Comparison of ENCODE assay signal across 8 mouse cellular contexts in genomic region chr7:141475805-141476158, GRCm38 (mm10). TPM values are rescaled to one million over a fixed set of nuclear protein-coding genes. Genes with fewer than 3 reads are reported as not detected.
DNase-seq lines count a peak whose midpoint lies in the region; ATAC-seq lines count a peak whose summit lies in the region.

No protein-coding gene starts in this region.

- H3K4me1 ChIP-seq in brown adipose tissue, adult 24 weeks (ENCODE audit: control insufficient read depth, insufficient read depth, insufficient read length, low read length): peaks cover 12% of the 10 kb centered on the region; the same call in 1 of the 2 replicates
- peaks cover 26% of the 10 kb centered on the region for H3K4me1 ChIP-seq in hindbrain, embryonic 16.5 days (ENCODE audit: control insufficient read depth, insufficient read depth, low read depth, low read length)
- H3K4me1 ChIP-seq in midbrain, embryonic 15.5 days: peaks cover 26% of the 10 kb centered on the region

- H3K4me3 ChIP-seq in brown adipose tissue, adult 24 weeks (ENCODE audit: insufficient read depth, low read depth, low read length): peak overlapping the region; percentile 92
- H3K4me3 ChIP-seq in hindbrain, embryonic 16.5 days (ENCODE audit: low read length): peak overlapping the region; percentile 66
- peak overlapping the region; percentile 78 for H3K4me3 ChIP-seq in midbrain, embryonic 15.5 days

- peak overlapping the region; percentile 94 for H3K9ac ChIP-seq in hindbrain, embryonic 16.5 days (ENCODE audit: low read depth, low read length)
- H3K9ac ChIP-seq in midbrain, embryonic 15.5 days: peak overlapping the region; percentile 76; the same call in 1 of the 2 replicates

- peaks cover 5% of the 10 kb centered on the region; the same call in 1 of the 2 replicates for H3K27me3 ChIP-seq in hindbrain, embryonic 16.5 days (replicated peaks; ENCODE audit: control insufficient read depth, insufficient read depth, low read length)
- H3K27me3 ChIP-seq in midbrain, embryonic 15.5 days (replicated peaks): peaks cover 12% of the 10 kb centered on the region

- peak overlapping the region; percentile 95 for H3K4me2 ChIP-seq in hindbrain, embryonic 16.5 days (ENCODE audit: low read length)
- H3K4me2 ChIP-seq in midbrain, embryonic 15.5 days: peak overlapping the region; percentile 81

- no peak for ATAC-seq in hindbrain, embryonic 16.5 days
- ATAC-seq in midbrain, embryonic 15.5 days (replicated peaks): no peak
- ATAC-seq in activated CD4-positive, CD25-positive, alpha-beta regulatory T cell, adult 4 months: no peak

- no peaks in the 10 kb centered on the region for H3K9me3 ChIP-seq in hindbrain, embryonic 16.5 days (ENCODE audit: control insufficient read depth, low read length)
- H3K9me3 ChIP-seq in midbrain, embryonic 15.5 days: no peaks in the 10 kb centered on the region

- DNase-seq in kidney, postnatal 10 days: peak; percentile 56
- no peak for DNase-seq in kidney, postnatal 14 days
- DNase-seq in layer of hippocampus, postnatal 14 days (ENCODE audit: low spot score in 2 of 2): no peak
- DNase-seq in adrenal gland, postnatal 36 days: no peak

- 3% methylated on average over 12 of the region's 12 CpGs for WGBS in hindbrain, embryonic 16.5 days
- 1% methylated on average over 12 of the region's 12 CpGs for WGBS in midbrain, embryonic 15.5 days

- H3K36me3 ChIP-seq in hindbrain, embryonic 16.5 days (ENCODE audit: control insufficient read depth, insufficient read depth, low read length): peaks cover 12% of the 10 kb centered on the region
- H3K36me3 ChIP-seq in midbrain, embryonic 15.5 days (replicated peaks): peaks cover 11% of the 10 kb centered on the region

- peak overlapping the region; percentile 100 for H3K27ac ChIP-seq in brown adipose tissue, adult 24 weeks (replicated peaks; ENCODE audit: low read depth, low read length)
- H3K27ac ChIP-seq in hindbrain, embryonic 16.5 days (ENCODE audit: low read depth, low read length): peak overlapping the region; percentile 34; the same call in 1 of the 2 replicates
- peak overlapping the region; percentile 57; the same call in 1 of the 2 replicates for H3K27ac ChIP-seq in midbrain, embryonic 15.5 days

RNA-seq across cellular contexts. Expression of gene Tspan4, which starts 0.7 kb away (rescaled TPM):
- 39.6 and 74.6 TPM in 2 replicates for polyA plus RNA-seq in brown adipose tissue, adult 24 weeks (2012; ENCODE audit: insufficient read depth, insufficient read length, missing spikeins)
- polyA plus RNA-seq in hindbrain, embryonic 16.5 days (2015; fragmentation: Nextera tagmentation; extraction: Ambion mirVana): 68.3 and 71.0 TPM in 2 replicates
- polyA plus RNA-seq in midbrain, embryonic 15.5 days (2015; fragmentation: Nextera tagmentation; extraction: Ambion mirVana): 49.1 and 55.3 TPM in 2 replicates
- 1 to 10 TPM; 1.5 to 2.7 TPM for polyA plus RNA-seq in activated CD4-positive, CD25-positive, alpha-beta regulatory T cell, adult 4 months (2017; shearing (Covaris generic))
- 10 to 100 TPM; 24.5 to 28.7 TPM for total RNA-seq in layer of hippocampus, postnatal 14 days (2021)
- total RNA-seq in adrenal gland, postnatal 36 days (2021): 10 to 100 TPM; 89.1 to 94.4 TPM

RNA-seq across cellular contexts. Expression of gene Polr2l, which starts 0.8 kb away (rescaled TPM):
- polyA plus RNA-seq in brown adipose tissue, adult 24 weeks (2012; ENCODE audit: insufficient read depth, insufficient read length, missing spikeins): 28.8 and 36.4 TPM in 2 replicates
- polyA plus RNA-seq in hindbrain, embryonic 16.5 days (2015; fragmentation: Nextera tagmentation; extraction: Ambion mirVana): 72.4 and 75.8 TPM in 2 replicates
- polyA plus RNA-seq in midbrain, embryonic 15.5 days (2015; fragmentation: Nextera tagmentation; extraction: Ambion mirVana): 82.4 and 83.8 TPM in 2 replicates
- polyA plus RNA-seq in activated CD4-positive, CD25-positive, alpha-beta regulatory T cell, adult 4 months (2017; shearing (Covaris generic)): 10 to 100 TPM; 22.3 to 22.6 TPM
- 10 to 100 TPM; 43.9 to 50.4 TPM for total RNA-seq in layer of hippocampus, postnatal 14 days (2021)
- 100 to 1,000 TPM in 1 of 2 experiments, 10 to 100 TPM in 1; 99.8 to 134 TPM for total RNA-seq in adrenal gland, postnatal 36 days (2021)

RNA-seq across cellular contexts. Expression of gene Cd151, which starts 8.6 kb away (rescaled TPM):
- 223 and 257 TPM in 2 replicates for polyA plus RNA-seq in brown adipose tissue, adult 24 weeks (2012; ENCODE audit: insufficient read depth, insufficient read length, missing spikeins)
- 23.0 and 24.7 TPM in 2 replicates for polyA plus RNA-seq in hindbrain, embryonic 16.5 days (2015; fragmentation: Nextera tagmentation; extraction: Ambion mirVana)
- polyA plus RNA-seq in midbrain, embryonic 15.5 days (2015; fragmentation: Nextera tagmentation; extraction: Ambion mirVana): 18.8 and 20.5 TPM in 2 replicates
- polyA plus RNA-seq in activated CD4-positive, CD25-positive, alpha-beta regulatory T cell, adult 4 months (2017; shearing (Covaris generic)): 1 to 10 TPM; 8.3 to 8.7 TPM
- 10 to 100 TPM; 29.5 to 33.8 TPM for total RNA-seq in layer of hippocampus, postnatal 14 days (2021)
- total RNA-seq in adrenal gland, postnatal 36 days (2021): 100 to 1,000 TPM; 331 to 418 TPM

RNA-seq across cellular contexts. Expression of gene Cracr2b, which starts 14.9 kb away (rescaled TPM):
- 9.8 and 11.8 TPM in 2 replicates for polyA plus RNA-seq in brown adipose tissue, adult 24 weeks (2012; ENCODE audit: insufficient read depth, insufficient read length, missing spikeins)
- 7.9 and 10.8 TPM in 2 replicates for polyA plus RNA-seq in hindbrain, embryonic 16.5 days (2015; fragmentation: Nextera tagmentation; extraction: Ambion mirVana)
- polyA plus RNA-seq in midbrain, embryonic 15.5 days (2015; fragmentation: Nextera tagmentation; extraction: Ambion mirVana): 7.6 and 8.7 TPM in 2 replicates
- polyA plus RNA-seq in activated CD4-positive, CD25-positive, alpha-beta regulatory T cell, adult 4 months (2017; shearing (Covaris generic)): not detected
- 1 to 10 TPM; 5.5 to 6.6 TPM for total RNA-seq in layer of hippocampus, postnatal 14 days (2021)
- 10 to 100 TPM in 1 of 2 experiments, 1 to 10 TPM in 1; 9.5 to 13.1 TPM for total RNA-seq in adrenal gland, postnatal 36 days (2021)

RNA-seq across cellular contexts. Expression of gene Pnpla2, which starts 20.8 kb away (rescaled TPM):
- polyA plus RNA-seq in brown adipose tissue, adult 24 weeks (2012; ENCODE audit: insufficient read depth, insufficient read length, missing spikeins): 2,152 and 2,404 TPM in 2 replicates
- polyA plus RNA-seq in hindbrain, embryonic 16.5 days (2015; fragmentation: Nextera tagmentation; extraction: Ambion mirVana): 20.0 and 20.9 TPM in 2 replicates
- polyA plus RNA-seq in midbrain, embryonic 15.5 days (2015; fragmentation: Nextera tagmentation; extraction: Ambion mirVana): 17.7 and 20.1 TPM in 2 replicates
- 10 to 100 TPM; 58.2 to 70.2 TPM for polyA plus RNA-seq in activated CD4-positive, CD25-positive, alpha-beta regulatory T cell, adult 4 months (2017; shearing (Covaris generic))
- total RNA-seq in layer of hippocampus, postnatal 14 days (2021): 10 to 100 TPM; 32.4 to 36.6 TPM
- 100 to 1,000 TPM; 875 to 879 TPM for total RNA-seq in adrenal gland, postnatal 36 days (2021)

Comparison
In these comparisons a context has a peak if more than half of its experiments do, and no peak if none do; other contexts are left out.
1. H3K27ac ChIP-seq: peak in every context shown above with its lines; median percentile 100 in brown adipose tissue, adult 24 weeks; 57 in midbrain, embryonic 15.5 days; 34 in hindbrain, embryonic 16.5 days.
2. RNA of gene Tspan4, which starts 0.7 kb away (polyA plus RNA-seq): 68.3 to 71.0 TPM in hindbrain, embryonic 16.5 days, 49.1 to 55.3 TPM in midbrain, embryonic 15.5 days and 39.6 to 74.6 TPM in brown adipose tissue, adult 24 weeks; 1.5 to 2.7 TPM in activated CD4-positive, CD25-positive, alpha-beta regulatory T cell, adult 4 months; every median in the first group is over 10 times any median in the second.
3. Peak in every context shown above with its lines, with median percentiles within 50 percentile points of each other: H3K4me3 ChIP-seq.